Mouse (Mus musculus): ENCODE results near the gene Ppm1j. TPM values are rescaled to one million over a fixed set of nuclear protein-coding genes. Genes with fewer than 3 reads are reported as not detected.
"Not testable (repeated sequence)": the region's sequence is repeated elsewhere in the genome, so short reads cannot be mapped to it uniquely, and the experiment has no call there.

Ppm1j gene
- polyA plus RNA-seq, 1 experiment from 2014 or later = 0.77 TPM

- H3K4me2 ChIP-seq (replicated peaks) = no peak overlapping the region
- no peak for ATAC-seq
- peaks cover 25% of the 10 kb centered on the region for H3K4me1 ChIP-seq (replicated peaks)
- no peak overlapping the region for H3K27ac ChIP-seq
- H3K27me3 ChIP-seq = 0 out of 2 replicates have a peak, but pooled peaks cover under 1% of the 10 kb centered on the region
- 78% methylated on average over 15 of the region's 15 CpGs for WGBS
- H3K9ac ChIP-seq (replicated peaks) = no peak overlapping the region
- no peak overlapping the region for H3K4me3 ChIP-seq (replicated peaks)
- H3K36me3 ChIP-seq = peaks cover 18% of the 10 kb centered on the region; the same call in 1 of the 2 replicates
- H3K9me3 ChIP-seq = no peaks in the 10 kb centered on the region
Observed at GRCm38 (mm10) chr3:104795661-104796340, 14.9 kb downstream of the Ppm1j start.

- H3K4me1 ChIP-seq (replicated peaks) = peaks cover 20% of the 10 kb centered on the region
- H3K9ac ChIP-seq (replicated peaks) = no peak overlapping the region
- WGBS = 89% methylated on average over 15 of the region's 15 CpGs
- no peak overlapping the region for H3K27ac ChIP-seq
- peaks cover 23% of the 10 kb centered on the region; the same call in 1 of the 2 replicates for H3K36me3 ChIP-seq
- no peaks in the 10 kb centered on the region for H3K9me3 ChIP-seq
- no peaks in the 10 kb centered on the region for H3K27me3 ChIP-seq
- no peak overlapping the region for H3K4me2 ChIP-seq (replicated peaks)
- no peak for ATAC-seq
- H3K4me3 ChIP-seq (replicated peaks) = no peak overlapping the region
Observed at GRCm38 (mm10) chr3:104796430-104797082, 15.7 kb downstream of the Ppm1j start.

DNA sequence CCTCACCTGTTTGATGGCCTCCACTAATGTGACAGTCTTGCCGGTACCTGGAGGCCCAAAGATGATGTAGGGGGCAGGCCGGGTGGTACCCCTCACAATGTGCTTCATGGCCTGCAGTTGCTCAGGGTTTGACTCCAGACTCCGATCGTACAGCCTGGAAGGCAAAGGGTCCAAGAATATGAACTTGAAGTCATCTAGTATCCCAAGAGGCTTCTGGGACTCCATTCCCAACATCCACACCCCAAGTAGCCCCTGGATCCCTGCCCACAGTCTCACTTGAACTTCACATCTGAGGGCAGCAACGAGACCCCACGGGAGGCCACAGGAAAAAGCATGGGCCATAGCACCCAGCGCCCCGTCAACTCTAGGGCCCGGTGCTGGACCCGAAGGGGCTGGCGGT lies 19.8 kb downstream of the Ppm1j start:
- H3K4me3 ChIP-seq (replicated peaks) = no peak overlapping the region
- no peaks in the 10 kb centered on the region for H3K4me1 ChIP-seq (replicated peaks)
- H3K27ac ChIP-seq = no peak overlapping the region
- 98% methylated on average over 11 of the region's 11 CpGs for WGBS
- peaks cover 21% of the 10 kb centered on the region; the same call in 1 of the 2 replicates for H3K36me3 ChIP-seq
- H3K9ac ChIP-seq (replicated peaks) = no peak overlapping the region
- H3K4me2 ChIP-seq (replicated peaks) = no peak overlapping the region
- no peak for ATAC-seq
- no peaks in the 10 kb centered on the region for H3K27me3 ChIP-seq
- no peaks in the 10 kb centered on the region for H3K9me3 ChIP-seq

DNA sequence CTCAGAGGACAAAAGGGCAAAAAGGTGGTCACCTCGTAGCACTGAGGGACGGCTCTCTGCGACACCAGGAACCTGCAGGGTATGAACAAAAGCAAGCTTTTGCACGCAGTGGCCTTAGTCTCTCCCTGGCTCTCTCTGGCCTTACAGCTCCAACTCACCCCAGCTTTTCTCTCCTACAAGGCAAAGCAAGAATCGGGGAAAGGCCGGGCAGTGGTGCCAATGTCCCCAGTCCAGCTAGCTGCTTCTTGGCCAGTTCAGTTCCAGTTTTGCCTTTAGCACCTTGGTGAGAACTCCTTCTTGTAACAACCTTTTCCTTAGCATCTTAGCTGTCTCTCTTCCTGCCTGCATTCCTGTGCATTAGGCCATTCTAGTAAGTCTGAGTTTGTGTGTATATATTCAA lies 20.6 kb downstream of the Ppm1j start:
- Histone ChIP-seq H3K4me2 (replicated peaks) (no peak overlapping the region), H3K9ac (replicated peaks) (no peak overlapping the region), H3K4me1 (replicated peaks) (no peaks in the 10 kb centered on the region), H3K4me3 (replicated peaks) (no peak overlapping the region), H3K36me3 (peaks cover 20% of the 10 kb centered on the region; the same call in 1 of the 2 replicates), H3K9me3 (no peaks in the 10 kb centered on the region), H3K27ac (no peak overlapping the region), H3K27me3 (no peaks in the 10 kb centered on the region)
- no peak for ATAC-seq
- WGBS = 89% methylated on average over 6 of the region's 6 CpGs

DNA sequence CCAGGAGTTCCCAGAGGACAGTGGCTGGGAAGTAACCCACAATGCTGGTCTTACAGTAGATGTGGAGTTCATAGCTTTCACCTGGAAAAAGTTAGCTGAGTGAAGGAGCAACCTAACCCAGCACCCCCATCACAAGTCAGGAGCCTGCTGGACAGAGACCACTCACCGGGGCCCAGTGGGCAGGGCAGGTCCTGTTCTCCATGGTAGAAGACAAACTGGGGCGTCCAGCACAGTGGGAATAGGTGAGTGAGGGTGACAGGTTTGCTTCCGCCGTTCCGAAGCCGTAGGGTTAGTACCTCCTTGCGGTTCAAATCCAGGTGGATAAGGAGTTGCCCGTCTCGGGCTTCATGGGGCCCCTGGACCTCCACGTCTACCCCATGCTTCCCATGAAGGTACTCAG lies 23.5 kb downstream of the Ppm1j start:
- Histone ChIP-seq H3K9me3 (no peaks in the 10 kb centered on the region), H3K9ac (replicated peaks) (no peak overlapping the region), H3K4me2 (replicated peaks) (no peak overlapping the region), H3K4me3 (replicated peaks) (no peak overlapping the region), H3K4me1 (replicated peaks) (no peaks in the 10 kb centered on the region), H3K27ac (no peak overlapping the region), H3K36me3 (peaks cover 20% of the 10 kb centered on the region; the same call in 1 of the 2 replicates), H3K27me3 (no peaks in the 10 kb centered on the region)
- no peak for ATAC-seq
- WGBS = 94% methylated on average over 10 of the region's 10 CpGs

GRCm38 (mm10) chr3:104805539-104805938 lies 24.7 kb downstream of the Ppm1j start:
- WGBS = 82% methylated on average over 9 of the region's 9 CpGs
- no peak for ATAC-seq
- no peaks in the 10 kb centered on the region for H3K9me3 ChIP-seq

DNA sequence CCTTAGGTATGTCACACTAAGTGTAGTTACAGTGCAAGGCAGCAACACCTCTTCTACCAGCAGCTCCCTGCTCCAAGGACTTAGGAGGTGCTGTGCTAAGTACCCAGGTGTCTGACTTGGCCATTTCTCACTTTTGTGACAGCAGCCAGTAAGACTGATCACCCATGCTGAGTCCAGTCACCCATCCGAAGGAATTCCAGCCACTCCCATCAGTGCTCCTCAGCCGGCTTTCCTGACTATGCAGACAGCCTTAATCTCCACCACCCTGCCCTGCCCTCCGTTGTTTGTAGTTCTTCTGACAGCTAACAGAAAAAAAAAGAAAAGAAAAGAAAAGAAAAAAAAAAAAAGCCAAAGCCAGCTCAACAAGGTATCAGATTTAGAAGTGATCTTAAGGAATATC lies 30.9 kb downstream of the Ppm1j start:
- peaks cover 1% of the 10 kb centered on the region; the same call in 1 of the 2 replicates for H3K4me1 ChIP-seq (replicated peaks)
- no peak overlapping the region for H3K4me2 ChIP-seq (replicated peaks)
- WGBS = 8% methylated on average over 3 of the region's 3 CpGs
- no peaks in the 10 kb centered on the region for H3K9me3 ChIP-seq
- H3K27ac ChIP-seq = no peak overlapping the region
- H3K36me3 ChIP-seq = no peaks in the 10 kb centered on the region
- H3K27me3 ChIP-seq = no peaks in the 10 kb centered on the region
- H3K4me3 ChIP-seq (replicated peaks) = no peak overlapping the region
- H3K9ac ChIP-seq (replicated peaks) = no peak overlapping the region
- no peak for ATAC-seq

More at GRCm38 (mm10) chr3:104805539-104805938, 24.7 kb downstream of the Ppm1j start:
- Histone ChIP-seq H3K4me2 (replicated peaks) (no peak overlapping the region), H3K27ac (no peak overlapping the region), H3K27me3 (no peaks in the 10 kb centered on the region), H3K36me3 (peaks cover 9% of the 10 kb centered on the region; the same call in 1 of the 2 replicates), H3K4me3 (replicated peaks) (no peak overlapping the region), H3K9ac (replicated peaks) (no peak overlapping the region), H3K4me1 (replicated peaks) (no peaks in the 10 kb centered on the region)

DNA sequence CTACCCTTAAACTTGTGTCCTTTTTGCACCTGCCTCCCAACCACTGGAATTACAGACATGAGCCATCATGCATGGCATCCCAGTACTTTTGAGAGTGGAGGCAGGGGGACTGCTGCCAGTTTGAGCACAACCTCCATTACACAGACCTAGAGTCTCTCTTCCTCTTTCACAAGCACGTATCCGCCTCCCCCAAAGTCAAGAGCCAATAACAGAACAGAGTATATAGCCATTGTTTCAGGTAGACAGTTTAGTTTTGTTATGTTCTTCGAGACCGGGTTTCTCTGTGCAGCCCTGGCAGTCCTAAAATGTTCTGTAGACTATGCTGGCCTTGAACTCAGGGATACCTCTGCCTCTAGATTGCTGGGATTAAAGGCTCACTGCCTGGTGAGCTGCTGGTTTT lies 31.4 kb downstream of the Ppm1j start:
- Histone ChIP-seq H3K9ac (replicated peaks) (no peak overlapping the region), H3K27me3 (no peaks in the 10 kb centered on the region), H3K27ac (no peak overlapping the region), H3K4me3 (replicated peaks) (no peak overlapping the region), H3K9me3 (no peaks in the 10 kb centered on the region), H3K4me1 (replicated peaks) (peaks cover 6% of the 10 kb centered on the region), H3K4me2 (replicated peaks) (no peak overlapping the region), H3K36me3 (no peaks in the 10 kb centered on the region)
- no peak for ATAC-seq
- WGBS = 83% methylated on average over 4 of the region's 4 CpGs

- not testable (repeated sequence) for H3K27ac ChIP-seq; H3K4me3 ChIP-seq (replicated peaks); ATAC-seq; H3K9me3 ChIP-seq; H3K9ac ChIP-seq (replicated peaks); H3K4me2 ChIP-seq (replicated peaks); H3K36me3 ChIP-seq; H3K27me3 ChIP-seq
- 92% methylated on average over 7 of the region's 7 CpGs for WGBS
- peaks cover 12% of the 10 kb centered on the region for H3K4me1 ChIP-seq (replicated peaks)
Observed at GRCm38 (mm10) chr3:104813227-104813626, 32.4 kb downstream of the Ppm1j start.

DNA sequence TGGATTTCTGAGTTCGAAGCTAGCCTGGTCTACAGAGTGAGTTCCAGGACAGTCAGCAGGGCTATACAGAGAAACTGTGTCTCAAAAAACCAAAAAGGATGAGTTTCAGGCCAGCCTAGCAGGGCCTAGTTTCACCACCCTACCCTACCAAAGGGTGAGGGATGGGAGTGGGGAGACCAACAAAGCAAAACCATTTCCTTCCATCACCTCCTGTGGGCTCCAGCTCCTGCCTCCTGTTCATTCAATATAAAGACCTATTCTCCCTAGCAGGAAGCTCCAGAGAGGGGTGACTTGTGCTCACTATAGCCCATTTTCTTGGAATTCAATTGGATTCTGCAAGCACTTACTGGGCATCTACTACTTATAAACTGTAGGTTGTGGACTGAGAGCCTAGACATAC lies 33.9 kb downstream of the Ppm1j start:
- no peaks in the 10 kb centered on the region for H3K27me3 ChIP-seq
- H3K9me3 ChIP-seq = no peaks in the 10 kb centered on the region
- no peak overlapping the region for H3K4me3 ChIP-seq (replicated peaks)
- WGBS = 97% methylated on average over 1 of the region's 1 CpGs
- no peak overlapping the region for H3K27ac ChIP-seq
- H3K36me3 ChIP-seq = no peaks in the 10 kb centered on the region
- no peak overlapping the region for H3K4me2 ChIP-seq (replicated peaks)
- H3K9ac ChIP-seq (replicated peaks) = no peak overlapping the region
- no peak for ATAC-seq
- H3K4me1 ChIP-seq (replicated peaks) = peaks cover 22% of the 10 kb centered on the region

DNA sequence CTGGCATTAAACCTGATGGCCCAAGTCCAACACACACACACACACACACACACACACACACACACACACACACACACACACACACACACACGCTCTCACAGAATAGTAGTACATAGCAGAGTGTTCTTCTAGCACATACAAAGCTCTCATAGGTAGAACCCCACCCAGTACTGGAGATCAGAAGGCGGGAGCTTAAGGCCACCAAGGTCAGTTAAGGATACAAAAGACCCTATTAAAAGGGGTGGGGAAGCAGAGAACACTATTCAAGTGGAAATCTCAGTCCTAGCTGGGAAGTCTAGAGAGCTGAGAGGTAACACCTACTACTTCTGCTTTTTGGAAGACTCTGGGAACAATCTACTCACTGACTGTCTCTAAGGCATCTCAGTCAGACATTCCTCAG lies 34.5 kb downstream of the Ppm1j start:
- Histone ChIP-seq H3K9ac (replicated peaks) (no peak overlapping the region), H3K4me3 (replicated peaks) (no peak overlapping the region), H3K4me1 (replicated peaks) (peaks cover 22% of the 10 kb centered on the region), H3K9me3 (no peaks in the 10 kb centered on the region), H3K27ac (no peak overlapping the region), H3K27me3 (no peaks in the 10 kb centered on the region), H3K36me3 (no peaks in the 10 kb centered on the region), H3K4me2 (replicated peaks) (no peak overlapping the region)
- no peak for ATAC-seq
- 76% methylated on average over 2 of the region's 2 CpGs for WGBS

- H3K4me1 ChIP-seq (replicated peaks) = peaks cover 22% of the 10 kb centered on the region
- H3K9ac ChIP-seq (replicated peaks) = no peak overlapping the region
- WGBS = 97% methylated on average over 7 of the region's 7 CpGs
- no peak overlapping the region for H3K4me3 ChIP-seq (replicated peaks)
- no peaks in the 10 kb centered on the region for H3K9me3 ChIP-seq
- H3K27ac ChIP-seq = no peak overlapping the region
- no peak for ATAC-seq
- no peak overlapping the region for H3K4me2 ChIP-seq (replicated peaks)
- peaks cover 1% of the 10 kb centered on the region; the same call in 1 of the 2 replicates for H3K36me3 ChIP-seq
- no peaks in the 10 kb centered on the region for H3K27me3 ChIP-seq
Observed at GRCm38 (mm10) chr3:104816130-104816529, 35.3 kb downstream of the Ppm1j start.
